Mouse (Mus musculus): ENCODE measurements around the gene Ddx51.

DNA sequence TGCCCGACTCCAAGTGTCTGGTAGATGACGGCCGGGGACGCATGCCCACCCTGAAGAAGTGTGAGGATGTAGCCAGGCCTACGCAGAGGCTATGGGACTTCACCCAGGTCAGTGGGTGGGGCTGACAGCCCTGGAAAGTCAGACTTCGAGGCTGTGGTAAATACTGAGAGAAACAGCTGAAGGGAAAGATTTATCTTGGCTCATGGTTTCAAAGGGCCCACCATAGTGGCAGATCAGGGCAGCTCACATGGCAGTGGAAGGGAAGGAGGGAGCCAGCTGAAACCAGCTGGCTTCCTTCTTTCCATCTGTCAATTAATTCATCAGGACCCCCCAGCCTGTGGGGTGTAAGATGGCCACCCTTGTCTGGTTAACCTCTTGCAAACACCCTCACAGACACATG, 34.0 kb upstream of the Ddx51 start:
- TF ChIP-seq CTCF (IDR thresholded peaks at IDR 0.05; ENCODE audit: insufficient read depth, low read depth, low read length) (no peak), POLR2A (IDR thresholded peaks at IDR 0.05; ENCODE audit: insufficient read depth, low read depth, low read length) (no peak)

All from olfactory bulb, adult 2 months (tissue).